Mouse (Mus musculus): Measurements from ENCODE around the gene Tmem235.

DNA sequence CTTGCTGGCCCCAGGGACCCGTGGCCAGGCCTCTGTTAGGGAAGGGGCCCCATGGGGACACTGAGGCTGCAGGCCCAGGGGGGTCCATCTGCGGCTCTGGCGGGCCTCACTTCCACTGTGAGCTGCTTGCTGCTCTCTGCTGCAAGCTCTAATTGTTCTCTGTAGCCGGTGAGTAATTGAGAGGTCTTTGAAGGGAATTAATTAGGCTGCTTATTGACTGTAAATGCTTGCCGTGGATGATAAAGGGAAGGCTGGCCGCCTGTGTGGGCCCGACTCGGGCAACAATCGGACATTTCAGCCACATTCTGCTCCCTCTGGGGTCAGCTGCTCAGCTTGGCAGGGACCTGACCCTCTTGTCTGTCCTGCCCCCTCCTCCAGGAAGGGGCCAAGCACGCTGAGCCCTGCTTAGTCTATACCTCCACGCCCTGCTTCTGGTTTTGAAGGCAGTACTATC is 29.4 kb downstream of the Tmem235 start:
- TF ChIP-seq ZC3H11A (IDR thresholded peaks at IDR 0.05; ENCODE audit: borderline replicate concordance, low read depth, low read length) (no peak), CHD2 (IDR thresholded peaks at IDR 0.05; ENCODE audit: low read depth, low read length) (no peak)

All from ES-E14 (cell line).